Mouse (Mus musculus): Measurements from ENCODE around the gene Stx8.

- TF ChIP-seq POLR2A (IDR thresholded peaks at IDR 0.05; ENCODE audit: borderline replicate concordance, low read depth, low read length): no peak
- no peak for TF ChIP-seq CTCF (IDR thresholded peaks at IDR 0.05; ENCODE audit: low read depth, low read length)
These were observed 257.1 kb downstream of the Stx8 start for GRCm38 (mm10) chr11:68223143-68223542.

Data from bone marrow macrophage, adult 2 months (primary cell).